Mouse (Mus musculus) heart, postnatal 14 days (tissue): Measurements from ENCODE around the gene Vps37d. TPM values are rescaled to one million over a fixed set of nuclear protein-coding genes. Genes with fewer than 3 reads are reported as not detected.
A peak's percentile ranks its signal among the peaks of the same experiment; 100 is the strongest.
"Not testable (repeated sequence)": the region's sequence is repeated elsewhere in the genome, so short reads cannot be mapped to it uniquely, and the experiment has no call there.

Source experiments
- DNase-seq, 2 experiments: peaks; one replicate each; pipeline ENCODE4 v3.0.0; 2021 to 2022
- intact Hi-C: fragments of 180-260 bp; cut with DNase I; formaldehyde crosslinking; loops from one replicate; pipeline ENCODE4 v1.15.1; 2025
- total RNA-seq, 2 experiments: library from RNA; stranded (reverse); gene quantifications; 2 replicates each; pipeline ENCODE4 v1.2.3; 2021

Gene Vps37d
- total RNA-seq, 2 experiments from 2014 or later, result 0.98 to 1.2 TPM

DNA sequence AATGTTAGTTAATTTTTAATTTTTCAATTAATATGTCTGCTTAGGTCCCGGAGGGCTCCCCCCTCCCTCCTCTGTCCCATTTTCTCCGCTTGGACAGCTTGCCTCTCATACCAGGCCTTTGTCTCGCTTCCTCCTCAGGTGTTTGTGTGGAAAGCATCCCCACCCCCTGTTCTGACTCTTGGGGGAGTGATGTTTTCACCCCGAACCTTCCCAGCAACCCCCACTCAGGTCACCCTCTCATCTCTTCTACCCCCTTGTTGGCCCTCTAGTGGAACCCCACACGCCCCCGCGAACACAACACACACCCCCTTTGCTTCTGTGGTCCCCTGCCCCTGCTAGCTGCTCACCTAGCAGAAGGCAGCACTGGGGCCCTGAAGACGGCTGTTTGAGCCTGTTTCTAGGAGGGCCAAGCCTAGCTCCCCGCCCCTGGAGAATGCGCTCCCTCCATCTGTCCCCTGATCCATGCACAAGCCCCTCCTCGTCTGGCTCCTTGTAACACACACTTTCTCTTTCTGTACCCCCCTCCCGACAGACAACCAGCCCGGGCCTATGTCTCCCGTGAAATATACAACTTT, 1.0 kb downstream of the Vps37d start:
- intact Hi-C loops, result no loop called here

DNA sequence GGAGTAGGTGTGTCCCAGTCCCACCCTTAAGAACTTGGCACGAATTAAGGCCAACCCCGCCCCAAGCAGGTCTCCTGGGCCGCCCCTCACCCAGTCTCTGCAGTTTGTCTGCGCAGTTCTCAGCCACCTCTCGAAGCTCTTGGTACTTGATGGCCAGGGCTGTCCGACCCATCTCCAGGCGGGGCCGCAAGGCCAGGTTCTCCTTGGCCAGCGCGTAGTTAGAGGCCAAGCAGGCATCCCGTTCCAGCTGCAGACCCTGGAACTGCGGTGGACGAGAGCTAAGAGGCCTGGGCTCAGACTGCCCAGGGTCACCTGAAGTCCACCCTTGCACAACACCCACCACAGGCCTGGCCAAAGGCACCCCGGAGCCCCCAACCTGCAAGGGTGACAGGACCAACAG, 1.7 kb downstream of the Vps37d start:
- intact Hi-C loops, result no loop called here
- DNase-seq, result no peak

More for the DNA sequence above, 1.0 kb downstream of the Vps37d start:
- peak; percentile 25 to 31 for DNase-seq

DNA sequence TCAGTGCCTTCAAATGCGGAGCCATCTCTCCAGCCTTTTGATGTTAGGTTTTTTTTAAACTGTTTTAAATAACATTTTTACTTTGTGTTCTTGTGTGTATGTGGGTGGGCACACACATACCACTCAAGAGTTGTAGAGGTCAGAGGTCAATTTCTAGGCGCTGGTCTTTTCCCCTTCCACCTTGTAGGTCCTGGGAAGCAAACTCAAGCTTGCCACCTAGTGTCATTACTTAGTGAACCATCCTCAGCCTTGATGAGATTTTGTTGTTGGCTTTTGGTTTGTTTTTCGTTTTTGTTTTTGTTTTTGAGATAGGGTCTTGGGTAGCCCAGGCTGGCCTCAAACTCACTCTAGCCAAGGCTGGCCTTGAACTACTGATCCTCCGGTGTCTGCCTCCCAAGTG, 2.4 kb downstream of the Vps37d start:
- no peak for DNase-seq
- intact Hi-C loops, result no loop called here

DNA sequence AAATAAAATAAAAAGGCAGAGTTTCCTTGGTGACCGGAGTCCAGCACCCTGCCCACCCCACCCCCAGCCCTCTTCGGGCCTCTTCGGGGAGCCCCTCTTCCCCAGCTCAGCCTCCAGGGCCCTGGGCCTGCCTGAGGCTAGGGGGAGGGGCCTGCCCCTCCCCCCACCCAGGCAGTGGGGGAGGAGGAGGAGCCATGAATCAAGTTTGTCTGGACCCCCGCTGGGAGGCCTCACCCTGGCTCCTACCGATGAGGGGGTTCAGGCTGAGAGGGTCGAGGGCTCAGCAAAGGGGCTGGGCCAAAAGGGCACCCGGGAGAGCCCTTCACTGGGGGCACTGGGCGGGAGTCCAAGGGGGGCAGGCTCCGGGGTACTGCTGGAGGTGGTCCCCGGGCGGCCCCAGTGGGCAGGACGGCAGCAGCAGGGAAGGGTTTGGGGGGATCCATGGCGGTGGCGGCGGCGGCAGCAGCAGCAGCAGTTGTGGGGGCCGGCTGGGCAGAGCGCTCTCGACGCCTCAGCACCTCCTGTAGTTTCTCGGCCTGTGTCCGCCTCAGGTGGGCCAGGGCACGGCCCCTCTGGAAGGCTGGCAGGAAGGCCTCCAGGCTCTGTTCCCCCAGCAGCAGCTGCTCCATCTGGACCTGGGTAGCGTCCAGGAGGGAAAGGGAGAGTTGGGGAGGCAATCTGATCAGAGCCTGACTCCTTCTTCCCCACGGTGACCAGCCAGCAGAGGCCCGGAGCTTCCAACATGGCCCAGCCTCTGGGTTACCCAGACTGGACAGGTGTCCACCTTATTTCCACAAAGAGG, 4.5 kb downstream of the Vps37d start:
- DNase-seq, result no peak
- intact Hi-C loops, result loop anchor here (5.0 kb wide), 1 partner anchor 56 kb away; no protein-coding TSS in a partner anchor

DNA sequence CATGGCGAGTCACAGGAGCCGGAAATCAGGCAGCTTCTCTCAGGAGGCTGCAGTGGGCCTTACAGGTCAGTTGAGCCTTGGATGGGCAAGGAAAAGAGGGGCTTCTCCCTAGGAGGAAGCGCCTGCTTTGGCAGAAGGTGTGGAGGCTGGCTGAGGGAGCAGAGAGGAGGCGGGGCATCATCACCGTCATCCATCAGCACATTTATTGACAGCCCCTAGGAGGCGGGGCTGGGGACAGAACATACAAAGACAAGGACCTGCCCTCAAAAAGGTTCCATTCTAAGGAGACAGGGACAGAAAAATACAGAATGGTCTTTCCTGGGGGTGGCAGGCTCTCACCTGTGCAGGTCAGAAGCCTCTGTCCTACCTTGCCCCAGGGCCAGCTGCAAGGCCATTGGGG, 5.3 kb downstream of the Vps37d start:
- intact Hi-C loops, result loop anchor here (5.0 kb wide), 1 partner anchor 55 kb away; no protein-coding TSS in a partner anchor
- DNase-seq, result no peak

DNA sequence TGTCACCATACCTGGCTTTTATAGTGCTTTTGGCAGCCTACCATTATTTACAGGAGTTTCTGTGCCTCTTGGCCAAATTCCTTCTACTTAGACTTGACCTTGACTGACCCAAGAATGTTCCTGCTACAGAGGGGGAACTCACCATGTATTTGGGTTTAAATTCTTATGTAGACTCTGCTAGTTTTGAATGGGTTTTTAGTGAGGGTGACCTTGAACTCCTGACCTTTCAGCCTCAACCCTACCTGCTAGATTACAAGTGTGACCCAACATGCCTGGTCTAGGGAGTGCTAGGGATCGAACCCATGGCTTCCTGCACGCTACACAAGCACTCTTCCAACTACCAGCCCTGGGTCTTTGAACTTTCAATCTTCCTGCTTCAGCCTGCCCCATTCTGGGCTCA, 6.0 kb downstream of the Vps37d start:
- intact Hi-C loops, result loop anchor here (5.0 kb wide), 1 partner anchor 55 kb away; no protein-coding TSS in a partner anchor
- DNase-seq, result no peak

DNA sequence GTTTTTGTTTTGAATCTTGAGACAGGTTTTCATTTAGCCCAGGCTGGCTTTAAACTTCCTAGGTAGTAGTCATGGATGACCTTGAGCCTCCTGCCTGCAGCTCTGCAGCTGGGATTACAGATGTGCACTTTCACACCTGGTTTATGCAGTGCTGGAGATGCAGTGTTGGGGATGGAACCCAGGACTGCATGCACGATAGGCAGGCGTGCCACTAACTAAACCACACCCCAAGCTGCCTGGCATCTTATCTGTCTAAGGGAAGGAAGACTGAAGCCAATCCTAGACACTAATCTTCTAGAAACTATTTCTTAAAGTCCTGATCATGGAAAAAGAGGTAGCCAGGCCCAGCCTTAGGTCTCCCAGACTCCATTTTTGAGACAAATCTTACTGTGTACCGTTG, 7.6 kb downstream of the Vps37d start:
- intact Hi-C loops, result loop anchor here (5.0 kb wide), 1 partner anchor 53 kb away; no protein-coding TSS in a partner anchor
- no peak for DNase-seq

DNA sequence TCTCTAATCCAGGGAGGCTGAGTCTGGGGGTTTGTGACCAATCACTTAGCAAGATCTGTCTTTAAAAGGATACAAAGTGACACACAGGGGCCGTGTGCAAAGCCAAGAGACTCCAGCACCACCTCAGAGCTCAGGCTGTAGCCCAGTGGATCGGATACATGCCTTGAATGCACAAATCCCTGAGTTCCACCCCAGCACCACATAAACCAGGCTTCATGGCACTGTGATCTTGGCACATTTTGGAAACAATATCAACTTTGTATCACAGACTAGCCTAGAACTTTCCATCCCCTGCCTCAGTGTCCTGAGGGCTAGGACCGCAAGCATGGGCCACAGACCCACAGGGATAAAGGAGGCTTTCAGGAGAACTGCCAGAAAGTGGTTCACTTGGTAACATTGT, 12.1 kb downstream of the Vps37d start:
- DNase-seq, result no peak
- intact Hi-C loops, result no loop called here

DNA sequence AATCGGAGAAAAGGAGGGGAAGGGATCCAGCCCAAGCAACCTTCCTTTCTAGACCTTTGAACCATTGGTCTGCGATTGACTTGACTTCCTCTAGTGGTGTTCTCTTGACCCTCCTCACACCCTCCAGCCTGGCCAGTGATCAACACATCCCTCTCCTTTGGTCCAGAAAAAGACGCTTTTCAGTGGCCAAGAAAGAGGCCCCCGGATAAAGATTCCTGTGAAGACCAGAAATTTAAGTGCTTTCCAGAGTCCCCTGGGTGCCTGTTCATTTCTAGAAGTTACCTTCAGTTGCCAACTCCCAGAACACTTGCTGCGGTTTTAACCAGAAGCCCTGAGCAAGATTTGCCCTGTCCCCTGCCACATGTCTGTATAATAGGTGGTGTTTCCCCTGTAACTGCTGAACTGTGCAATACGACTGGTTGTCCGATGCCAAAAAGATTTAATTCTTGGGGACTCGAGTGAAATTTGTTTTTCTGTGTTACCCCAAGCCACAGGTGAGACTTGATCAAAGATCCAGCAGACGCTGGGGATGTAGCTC, 13.1 kb downstream of the Vps37d start, which contains the start of gene Bud23:
Gene Bud23, minus strand, starts transcription at position 51 of the 538 bp plus-strand sequence.
- DNase-seq, intact Hi-C loops: not testable (repeated sequence)

DNA sequence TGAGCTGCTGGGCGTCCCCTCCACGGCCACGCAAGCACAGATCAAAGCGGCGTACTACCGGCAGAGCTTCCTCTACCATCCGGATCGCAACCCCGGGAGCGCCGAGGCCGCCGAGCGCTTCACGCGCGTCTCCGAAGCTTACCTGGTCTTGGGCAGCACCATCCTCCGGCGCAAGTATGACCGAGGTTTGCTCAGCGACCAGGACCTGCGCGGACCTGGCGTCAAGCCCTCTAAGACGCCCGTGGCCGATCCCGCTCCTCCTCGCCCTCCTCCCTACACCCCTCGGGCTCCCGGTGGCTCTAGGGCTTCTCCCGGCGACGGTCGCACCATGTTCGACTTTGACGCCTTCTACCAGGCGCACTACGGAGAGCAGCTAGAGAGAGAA, 13.7 kb downstream of the Vps37d start:
- intact Hi-C loops, result no loop called here
- DNase-seq, result no peak

DNA sequence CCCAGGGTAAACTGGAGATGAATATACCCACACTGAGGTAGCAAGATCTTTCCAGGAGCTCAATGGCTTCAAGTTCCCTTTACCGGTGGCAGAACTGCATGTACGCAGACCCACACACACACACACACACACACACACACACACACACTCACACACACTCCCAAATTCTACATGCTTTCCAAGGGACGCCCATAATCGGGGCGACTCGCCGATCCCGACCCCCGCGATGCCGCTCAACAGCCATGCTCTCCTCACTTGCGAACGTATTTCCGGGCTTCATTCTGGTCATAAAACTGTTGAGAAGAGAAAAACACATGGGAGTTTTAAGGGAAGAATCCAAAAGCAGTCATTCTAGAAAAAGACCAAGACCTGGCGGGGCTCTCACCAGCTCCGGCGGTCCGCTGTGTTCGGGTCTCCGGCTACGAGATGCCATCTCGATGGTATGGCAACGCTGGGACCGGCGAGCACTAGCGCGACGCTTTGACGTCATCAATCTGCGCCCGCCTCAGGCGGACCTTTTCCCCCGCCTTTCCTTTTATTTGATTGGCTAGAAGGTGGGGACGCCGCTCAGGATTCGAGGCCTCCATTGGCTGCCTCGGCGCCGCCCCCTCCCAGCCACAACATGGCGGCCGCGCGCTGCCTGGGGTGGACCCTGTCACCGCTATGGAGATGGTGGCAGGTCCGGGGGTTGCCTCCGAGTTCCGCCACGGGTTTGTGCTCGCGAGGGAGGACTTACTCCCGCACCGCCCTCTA, 14.3 kb downstream of the Vps37d start, which contains the start of gene Dnajc30:
Gene Dnajc30, plus strand, starts transcription at position 574 of the 753 bp plus-strand sequence.
- peak; percentile 97 to 98 for DNase-seq
- intact Hi-C loops, result no loop called here

DNA sequence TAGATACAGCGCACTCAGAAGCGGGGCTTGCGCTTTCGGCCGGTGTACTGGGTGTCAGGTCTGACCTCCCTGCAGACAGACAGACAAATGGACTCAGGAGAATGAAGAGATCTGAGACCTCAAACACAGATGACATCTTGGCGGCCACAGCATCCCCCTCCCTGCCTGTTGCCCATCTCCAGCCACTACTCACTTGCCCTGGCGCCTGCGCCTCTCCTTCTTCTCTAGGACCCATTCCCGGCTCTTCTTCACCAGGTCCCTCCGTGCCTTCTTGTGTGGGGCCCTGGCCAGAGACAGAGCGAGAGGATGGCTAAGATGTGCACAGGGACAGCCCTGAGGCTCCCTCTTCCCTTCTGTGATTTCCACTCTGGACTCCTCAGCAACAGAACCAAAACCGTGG, 24.7 kb downstream of the Vps37d start:
- intact Hi-C loops, result no loop called here
- no peak for DNase-seq

DNA sequence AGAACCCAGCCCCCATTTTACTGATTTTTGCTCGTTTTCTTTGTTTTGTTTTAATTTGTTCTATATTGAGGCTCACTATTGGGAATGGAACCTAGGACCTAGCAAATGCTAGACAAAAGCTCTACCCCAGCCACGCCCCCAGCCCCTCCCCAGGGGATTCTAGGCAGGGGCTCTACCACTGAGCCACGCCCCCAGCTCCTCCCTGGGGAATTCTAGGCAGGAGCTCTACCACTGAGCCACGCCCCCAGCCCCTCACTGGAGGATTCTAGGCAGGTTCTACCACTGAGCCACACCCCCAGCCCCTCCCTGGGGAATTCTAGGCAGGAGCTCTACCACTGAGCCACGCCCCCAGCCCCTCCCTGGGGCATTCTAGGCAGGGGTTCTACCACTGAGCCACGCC, 28.8 kb downstream of the Vps37d start:
- intact Hi-C loops, DNase-seq: not testable (repeated sequence)

DNA sequence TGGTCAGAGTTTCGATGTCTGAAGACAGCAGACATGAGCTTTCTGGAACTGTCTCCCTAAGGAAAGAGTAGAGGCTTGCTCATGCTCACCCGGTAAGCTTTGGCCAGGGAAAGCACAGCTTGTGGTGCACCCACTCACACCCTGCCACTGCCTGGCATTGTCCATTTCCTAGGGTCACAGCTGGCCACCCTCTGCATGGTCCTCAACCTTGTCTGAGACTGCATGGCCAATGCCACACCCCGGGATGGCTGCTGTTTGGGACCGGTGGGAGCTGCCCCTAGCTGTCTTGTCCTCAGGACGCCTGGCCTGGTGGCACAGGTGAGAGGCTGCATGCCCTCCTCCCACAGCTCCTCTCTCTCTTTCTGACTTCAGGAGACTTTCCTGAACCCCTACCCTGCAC, 29.5 kb downstream of the Vps37d start:
- intact Hi-C loops, result no loop called here
- DNase-seq, result no peak

DNA sequence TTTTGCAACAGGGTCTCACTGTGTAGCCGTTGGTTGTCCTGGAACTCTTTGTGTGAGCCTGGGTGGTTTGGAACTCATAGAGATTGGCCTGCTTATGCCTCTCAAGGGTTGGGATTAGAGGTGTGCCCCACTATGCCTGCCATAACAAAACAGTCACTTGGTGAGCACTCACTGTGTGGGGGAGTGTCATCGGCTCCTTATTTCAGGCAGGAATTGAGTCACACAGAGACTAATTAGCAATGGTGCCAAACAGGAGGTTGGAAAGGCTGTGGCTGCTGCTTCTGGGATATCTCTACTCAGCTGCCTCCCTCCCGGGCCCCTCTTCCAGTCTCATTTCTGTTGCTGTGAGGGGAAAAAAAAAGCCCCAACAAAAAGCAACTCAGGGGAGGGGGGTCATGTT, 33.5 kb downstream of the Vps37d start:
- intact Hi-C loops, result no loop called here
- no peak for DNase-seq

DNA sequence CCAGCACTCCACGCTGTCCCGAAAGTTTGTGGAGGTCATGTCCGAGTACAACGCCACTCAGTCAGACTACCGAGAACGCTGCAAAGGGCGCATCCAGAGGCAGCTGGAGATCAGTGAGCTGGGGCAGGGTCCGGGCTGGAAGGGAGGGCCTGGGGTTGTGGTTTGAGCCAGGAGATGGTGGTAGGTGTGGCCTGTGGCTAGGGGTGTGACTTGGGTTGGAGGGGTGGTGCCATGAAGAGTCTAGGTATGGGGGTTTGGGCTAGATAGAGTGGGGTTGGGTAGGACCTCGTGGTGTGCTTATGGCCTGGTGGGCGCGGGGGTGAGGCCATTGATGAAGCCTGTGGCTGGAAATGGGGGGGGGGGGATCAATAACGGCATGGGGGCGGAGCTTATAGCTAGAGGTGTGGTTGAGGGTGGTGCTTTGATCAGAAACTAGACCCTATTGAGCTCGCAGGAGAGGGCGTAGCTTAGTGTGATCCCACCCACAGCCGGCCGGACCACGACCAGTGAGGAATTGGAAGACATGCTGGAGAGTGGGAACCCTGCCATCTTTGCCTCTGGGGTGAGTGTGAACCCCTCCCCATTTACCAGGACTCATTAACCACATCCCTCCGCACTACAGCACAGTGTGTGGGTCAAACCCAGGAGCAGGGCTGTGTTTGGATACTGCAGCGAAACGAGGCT, 35.8 kb downstream of the Vps37d start:
- intact Hi-C loops, result no loop called here
- DNase-seq, result no peak

DNA sequence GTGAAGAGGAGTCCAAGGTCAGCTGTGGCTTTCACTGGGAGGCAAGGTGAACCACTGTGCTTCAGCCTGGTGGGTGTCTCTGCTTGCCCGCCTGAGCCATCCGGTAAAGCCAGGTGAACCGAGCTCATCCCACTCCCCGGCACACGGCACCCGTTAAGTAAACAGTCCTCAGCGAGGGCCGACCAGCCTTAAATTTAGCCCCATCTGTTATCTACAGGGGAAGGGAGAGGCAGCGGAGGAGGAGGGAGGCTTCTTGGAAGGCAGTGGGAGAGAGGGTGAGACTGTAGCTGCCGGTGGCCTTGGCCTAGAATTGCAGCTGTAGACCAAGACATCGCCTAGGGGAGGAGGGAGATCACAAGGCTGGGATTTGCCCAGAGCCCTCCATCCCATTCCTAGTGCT, 37.3 kb downstream of the Vps37d start:
- intact Hi-C loops, result no loop called here
- DNase-seq, result no peak

DNA sequence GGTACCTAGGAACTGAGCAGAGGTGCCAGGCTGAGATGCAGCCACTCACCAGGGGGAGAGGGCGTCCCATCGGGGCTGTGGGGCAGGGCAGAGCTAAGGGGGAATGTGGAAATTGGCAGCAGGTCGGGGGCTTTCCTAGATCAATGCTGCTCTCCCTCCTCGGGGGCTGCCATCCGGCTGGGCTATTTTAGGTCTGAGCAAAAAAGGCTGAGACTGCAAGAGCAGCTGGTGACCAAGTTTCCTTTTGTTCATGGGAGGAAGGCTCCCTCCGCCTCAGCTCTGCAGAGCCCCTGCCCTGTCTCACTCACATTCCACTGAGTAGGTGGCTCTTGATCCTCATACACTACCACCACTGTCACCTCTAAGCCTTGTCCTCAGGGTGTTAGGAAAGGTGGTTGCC, 38.0 kb downstream of the Vps37d start:
- no peak for DNase-seq
- intact Hi-C loops, result no loop called here

DNA sequence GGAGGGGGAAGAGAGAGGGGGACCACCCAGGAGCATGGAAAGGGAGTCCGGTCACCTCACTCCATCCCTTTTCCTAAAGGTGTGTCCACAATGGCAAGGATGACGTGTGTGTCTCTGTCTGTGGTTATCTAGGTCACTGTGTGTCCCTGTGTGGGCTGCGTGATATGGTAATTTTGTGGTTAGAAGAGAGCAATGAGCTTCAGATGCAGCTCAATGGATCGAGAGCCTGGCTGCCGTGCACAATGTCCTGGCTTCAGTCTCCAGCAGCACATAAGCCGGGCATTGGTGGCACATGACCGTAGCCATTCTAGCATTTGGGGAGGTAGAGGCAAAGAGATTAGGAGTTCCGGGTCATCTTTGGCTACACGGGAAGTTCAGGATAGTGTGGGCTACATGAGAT, 38.5 kb downstream of the Vps37d start:
- intact Hi-C loops, result no loop called here
- no peak for DNase-seq

DNA sequence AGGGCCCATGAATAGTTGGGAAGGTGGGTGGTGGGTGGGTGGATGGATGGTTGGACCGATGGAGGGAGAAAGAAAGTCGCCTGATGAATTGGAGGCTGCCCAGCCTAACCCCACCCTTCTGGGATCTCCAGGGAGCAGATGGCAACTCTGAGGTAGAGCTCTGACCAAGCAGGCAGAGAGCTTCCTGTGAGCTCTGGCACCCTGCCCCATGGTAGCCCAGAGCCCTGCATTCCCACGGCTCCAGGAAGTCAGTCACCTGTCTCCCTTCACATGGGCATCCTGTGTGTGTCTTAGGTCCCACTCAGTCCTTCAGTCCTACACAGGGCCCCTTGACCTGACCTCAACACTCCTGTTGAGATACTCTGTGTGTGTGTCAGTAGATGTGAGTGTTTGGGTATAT, 40.1 kb downstream of the Vps37d start:
- intact Hi-C loops, result no loop called here

More for the DNA sequence above, 40.1 kb downstream of the Vps37d start:
- no peak for DNase-seq
